Mouse (Mus musculus) T-cell, adult 2 months (primary cell): Measurements from ENCODE around the gene Dnaaf2.
"Not testable (repeated sequence)": the region's sequence is repeated elsewhere in the genome, so short reads cannot be mapped to it uniquely, and the experiment has no call there.

Experiments used
- DNase-seq: peaks from one replicate; pipeline ENCODE4 v3.0.0; 2022; ENCODE audit warnings: low spot score

The Dnaaf2 gene

GRCm38 (mm10) chr12:69164904-69165303, 33.3 kb downstream of the Dnaaf2 start:
- peak; percentile 18 for DNase-seq

GRCm38 (mm10) chr12:69163586-69163985, 34.6 kb downstream of the Dnaaf2 start:
- not testable (repeated sequence) for DNase-seq

DNA sequence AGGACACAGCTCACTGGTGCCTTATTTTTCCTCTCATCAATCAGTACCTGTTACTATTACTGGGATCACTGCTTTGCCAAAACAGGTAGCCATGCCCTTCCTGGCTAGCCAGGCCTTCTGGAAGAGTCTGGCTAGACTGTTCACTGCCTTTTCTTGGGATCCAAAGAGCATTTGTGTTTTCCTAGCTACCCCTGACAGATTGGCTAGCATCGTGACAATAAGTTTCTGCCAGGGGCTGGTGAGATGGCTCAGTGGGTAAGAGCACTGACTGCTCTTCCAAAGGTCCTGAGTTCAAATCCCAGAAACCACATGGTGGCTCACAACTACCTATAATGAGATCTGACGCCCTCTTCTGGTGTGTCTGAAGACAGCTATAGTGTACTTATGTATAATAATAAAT, 37.6 kb downstream of the Dnaaf2 start:
- not testable (repeated sequence) for DNase-seq

DNA sequence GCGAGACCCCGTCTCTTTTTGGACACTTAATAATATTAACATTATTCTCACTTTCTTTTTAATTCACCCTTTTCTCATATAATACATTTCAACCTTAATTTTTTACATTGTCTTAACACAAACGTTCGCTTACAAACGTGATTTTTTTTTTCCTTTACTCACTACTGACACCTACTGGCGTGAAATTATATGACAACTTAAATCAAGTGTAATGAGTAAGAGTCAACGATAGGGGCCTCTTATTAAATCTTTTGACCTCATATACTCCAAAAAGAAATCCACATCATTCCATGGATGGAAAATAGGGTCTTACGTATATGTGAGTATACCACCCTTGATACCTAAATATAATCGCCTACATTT, 38.7 kb downstream of the Dnaaf2 start:
- DNase-seq, result peak; percentile 42

DNA sequence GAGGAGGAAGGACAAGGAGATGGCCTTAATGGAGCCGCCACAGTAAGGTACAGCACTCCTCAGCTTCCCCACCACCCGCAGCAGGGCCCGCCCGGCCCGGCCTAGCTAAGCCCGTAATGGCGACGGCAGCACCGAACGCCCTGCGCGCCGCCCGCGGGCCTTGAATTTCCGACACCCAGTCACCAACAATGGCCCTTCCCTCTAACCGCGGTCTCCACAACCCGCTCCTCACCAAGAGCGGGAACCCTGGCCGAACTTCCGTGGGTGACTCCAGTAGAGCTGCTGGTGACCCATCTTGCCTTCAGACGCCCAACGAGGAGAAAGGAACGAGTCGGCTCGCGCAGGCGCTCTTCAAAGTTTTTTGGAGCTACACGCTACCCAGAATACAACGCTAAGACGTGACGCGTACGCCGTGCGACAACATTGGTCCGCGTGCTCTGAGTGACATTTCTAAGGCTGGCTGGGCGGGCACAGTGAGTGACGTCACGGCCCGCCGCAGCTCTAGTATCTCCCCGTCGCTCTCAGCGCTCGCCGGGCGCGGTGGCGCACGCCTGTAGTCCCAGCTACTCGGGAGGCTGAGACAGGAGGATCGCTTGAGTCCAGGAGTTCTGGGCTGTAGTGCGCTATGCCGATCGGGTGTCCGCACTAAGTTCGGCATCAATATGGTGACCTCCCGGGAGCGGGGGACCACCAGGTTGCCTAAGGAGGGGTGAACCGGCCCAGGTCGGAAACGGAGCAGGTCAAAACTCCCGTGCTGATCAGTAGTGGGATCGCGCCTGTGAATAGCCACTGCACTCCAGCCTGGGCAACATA, 39.3 kb downstream of the Dnaaf2 start, which contains the start of gene Rps29:
Rps29 (minus strand) TSS at position 422 of the 813 bp plus-strand sequence.
- peak; percentile 98 for DNase-seq

DNA sequence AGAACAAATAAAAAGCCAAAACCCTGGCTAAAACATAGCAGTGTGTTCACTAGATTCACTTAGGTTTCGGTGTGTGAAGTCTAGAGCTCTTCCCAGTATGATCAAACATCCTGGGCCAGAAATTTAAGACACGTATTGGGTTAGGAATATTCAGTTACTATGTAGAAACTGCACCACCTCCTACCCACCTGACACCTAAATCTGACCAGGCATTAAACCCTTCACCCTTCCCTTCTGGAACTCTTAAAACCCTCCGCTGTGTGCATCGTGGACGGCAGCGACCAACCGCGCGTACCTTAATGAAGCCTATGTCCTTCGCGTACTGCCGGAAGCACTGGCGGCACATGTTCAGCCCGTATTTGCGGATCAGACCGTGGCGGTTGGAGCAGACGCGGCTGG, 39.9 kb downstream of the Dnaaf2 start:
- DNase-seq, result no peak

- no peak for DNase-seq
These were observed 41.1 kb downstream of the Dnaaf2 start for GRCm38 (mm10) chr12:69157107-69157506.

GRCm38 (mm10) chr12:69156436-69156835, 41.8 kb downstream of the Dnaaf2 start:
- DNase-seq, result no peak

DNA sequence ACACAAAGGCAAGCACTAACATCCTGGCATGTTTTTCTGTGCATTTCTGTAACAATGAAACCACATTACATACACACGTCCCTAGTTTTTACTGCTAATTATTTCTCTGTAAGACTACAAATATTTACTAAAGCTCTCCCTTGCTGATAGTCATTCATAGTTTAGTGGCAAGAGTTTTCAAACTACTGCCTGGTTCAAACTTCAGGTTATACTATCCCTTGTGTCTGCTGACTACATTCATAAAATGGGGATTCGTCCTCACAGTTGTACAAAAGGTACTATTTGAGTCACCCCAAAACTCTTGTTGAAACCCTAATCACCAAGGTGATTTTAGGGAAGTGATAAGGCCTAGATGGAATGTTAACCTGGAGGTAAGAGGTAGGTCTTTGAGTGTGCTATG, 42.3 kb downstream of the Dnaaf2 start:
- no peak for DNase-seq

GRCm38 (mm10) chr12:69150049-69150448, 48.2 kb downstream of the Dnaaf2 start:
- DNase-seq, result no peak

DNA sequence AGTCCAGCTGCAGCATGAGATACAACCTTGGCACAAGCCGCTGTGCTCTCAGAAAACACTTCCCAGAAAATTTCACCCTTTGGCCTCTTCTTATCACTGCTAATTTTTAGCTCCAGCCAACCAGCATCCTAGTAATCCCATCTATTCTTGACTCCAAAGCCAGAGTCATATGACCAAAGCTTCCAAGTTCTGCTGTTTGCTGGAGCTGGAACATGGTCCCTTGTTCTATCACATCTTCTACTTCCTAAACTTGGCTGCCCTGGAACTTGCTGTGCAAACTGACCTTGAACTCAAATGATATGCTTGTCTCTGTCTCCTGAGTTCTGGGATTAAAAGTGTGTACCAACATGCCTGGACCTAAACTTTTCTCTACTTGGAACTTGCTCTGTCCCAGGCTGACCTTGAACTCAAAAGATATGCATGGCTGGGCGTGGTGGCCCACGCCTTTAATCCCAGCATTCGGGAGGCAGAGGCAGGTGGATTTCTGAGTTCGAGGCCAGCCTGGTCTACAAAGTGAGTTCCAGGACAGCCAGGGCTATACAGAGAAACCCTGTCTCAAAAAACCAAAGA, 51.0 kb downstream of the Dnaaf2 start:
- DNase-seq, result no peak

DNA sequence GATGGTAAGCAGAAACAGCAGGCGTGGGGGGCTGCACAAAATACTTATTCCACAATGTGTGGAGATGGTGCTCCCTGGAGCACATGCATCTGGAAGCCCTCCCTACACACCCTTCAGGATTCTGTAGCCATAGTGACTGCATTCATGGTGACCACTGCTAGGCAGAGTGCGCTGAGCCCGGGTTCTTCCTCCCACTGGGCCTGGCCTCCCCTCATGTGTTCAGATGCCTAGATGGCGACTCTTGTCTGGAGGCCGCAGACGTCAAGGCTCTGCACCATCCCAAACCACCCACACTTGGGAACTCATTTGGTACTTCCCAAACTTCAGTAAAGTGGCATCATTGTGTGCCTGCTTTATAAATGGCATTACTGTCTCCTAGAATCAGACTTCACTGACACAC, 54.8 kb downstream of the Dnaaf2 start:
- no peak for DNase-seq

GRCm38 (mm10) chr12:69139841-69140240, 58.4 kb downstream of the Dnaaf2 start:
- no peak for DNase-seq

DNA sequence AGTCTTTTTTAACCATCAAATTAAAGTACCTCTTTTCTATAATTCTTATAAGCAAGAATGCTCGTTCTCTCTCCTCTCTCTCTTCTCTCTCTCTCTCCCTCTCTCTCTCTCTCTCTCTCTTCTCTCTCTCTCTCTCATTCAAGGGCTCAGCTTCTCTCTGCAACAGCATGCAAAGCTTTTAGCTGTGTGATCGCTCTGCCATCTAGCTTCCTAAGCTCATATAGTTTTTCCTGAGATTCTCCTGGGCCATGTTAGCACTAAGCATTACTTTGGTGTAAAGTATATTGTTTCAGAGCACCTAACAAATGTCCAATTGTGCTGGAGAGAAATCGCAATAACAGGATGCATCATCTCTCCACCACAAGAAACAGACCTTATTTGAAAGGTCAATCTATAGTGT, 59.0 kb downstream of the Dnaaf2 start:
- DNase-seq, result no peak
